Mouse (Mus musculus): ENCODE data around the gene Tshz2.
A peak's percentile ranks its signal among the peaks of the same experiment; 100 is the strongest.

The Tshz2 gene

DNA sequence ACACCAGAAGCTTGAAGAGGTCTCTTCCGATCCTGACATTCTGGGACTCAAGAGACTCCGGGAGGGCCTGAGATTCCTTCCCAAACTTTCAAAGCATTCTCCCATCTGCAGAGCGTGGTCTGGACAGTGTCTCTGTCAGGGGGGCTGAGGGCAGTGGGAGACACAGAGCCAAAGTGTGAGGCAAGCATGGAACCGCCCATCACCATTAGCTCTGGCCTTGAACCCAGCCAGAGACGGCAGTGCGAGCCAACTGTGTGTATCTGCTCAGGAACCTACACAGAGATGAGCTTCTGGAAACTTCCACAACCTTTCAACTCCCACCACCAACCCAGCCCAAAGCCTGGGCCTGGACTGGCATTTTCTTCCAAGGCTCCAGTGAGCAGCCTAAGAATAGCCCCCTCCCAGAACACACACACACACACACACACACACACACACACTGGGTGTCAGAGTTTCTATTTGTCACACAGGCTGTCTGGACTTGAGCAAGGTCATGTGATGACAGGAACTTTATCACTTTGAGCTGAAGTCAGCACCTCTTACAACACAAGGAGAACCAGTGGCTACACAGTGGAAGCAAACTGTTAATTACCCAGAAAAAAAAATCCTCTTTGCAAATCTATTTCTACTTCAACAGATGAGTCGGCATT lies 67.2 kb downstream of the Tshz2 start:
- no peak for DNase-seq (ENCODE audit: low read depth)

DNA sequence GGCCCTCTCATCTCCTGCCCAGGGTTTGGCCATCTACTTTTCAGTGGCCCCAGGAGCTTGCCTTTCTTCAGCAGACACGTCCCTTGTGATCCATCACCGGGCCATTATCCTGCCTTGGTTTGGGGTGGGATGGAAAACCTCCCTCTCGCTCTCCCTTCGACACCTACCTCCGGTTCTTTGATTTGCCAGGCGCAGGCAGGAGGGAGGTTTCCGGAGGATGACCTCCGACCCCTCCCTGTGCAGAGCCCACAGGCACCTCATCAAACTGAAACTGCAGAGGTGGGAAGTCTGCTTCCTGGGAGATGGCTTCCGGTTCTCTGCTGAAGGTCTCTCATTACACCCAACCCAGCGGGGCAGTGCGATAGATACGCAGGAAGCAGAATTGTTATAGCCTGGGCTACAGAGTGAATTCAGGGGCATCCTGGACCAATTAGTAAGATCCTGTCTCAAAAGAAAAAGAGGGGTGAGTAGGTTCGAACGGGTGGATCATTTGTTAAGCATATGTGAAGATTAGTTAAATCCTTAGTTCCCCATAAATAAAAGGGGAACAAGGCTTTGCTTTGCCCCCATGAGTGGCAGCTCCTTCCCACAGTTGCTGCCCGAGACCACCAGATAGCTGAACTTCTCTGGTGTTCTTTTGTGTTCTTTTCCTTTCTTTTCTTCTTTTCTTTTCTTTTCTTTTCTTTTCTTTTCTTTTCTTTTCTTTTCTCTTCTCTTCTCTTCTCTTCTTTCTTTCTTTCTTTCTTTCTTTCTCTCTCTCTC lies 70.1 kb downstream of the Tshz2 start:
- no peak for DNase-seq (ENCODE audit: low read depth)

DNA sequence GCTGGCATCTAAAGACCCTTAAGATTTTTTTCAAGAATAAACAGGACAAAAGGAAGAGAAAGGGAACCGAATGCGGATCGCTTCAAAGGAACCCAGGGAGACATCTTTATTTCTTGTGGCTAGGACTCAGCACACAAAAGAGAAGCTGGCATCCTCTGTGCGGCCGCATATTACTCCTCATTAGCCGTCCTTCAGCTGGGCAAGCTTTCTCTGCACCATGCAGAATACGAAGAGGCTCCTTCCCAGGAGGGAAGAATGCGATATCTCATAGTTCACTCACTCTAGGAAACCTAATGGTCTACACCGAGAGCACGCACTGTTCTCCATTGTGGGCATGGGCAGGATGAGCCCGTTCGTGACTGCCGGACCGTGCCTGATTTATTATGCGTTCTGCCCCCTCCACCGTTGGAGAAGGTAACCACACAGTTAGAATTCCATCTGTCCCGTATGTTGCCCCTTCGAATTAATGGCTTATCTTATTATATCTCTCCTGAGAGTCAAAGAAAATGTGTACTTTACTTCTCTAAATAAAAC lies 89.0 kb downstream of the Tshz2 start:
- DNase-seq (ENCODE audit: low read depth) = no peak

DNA sequence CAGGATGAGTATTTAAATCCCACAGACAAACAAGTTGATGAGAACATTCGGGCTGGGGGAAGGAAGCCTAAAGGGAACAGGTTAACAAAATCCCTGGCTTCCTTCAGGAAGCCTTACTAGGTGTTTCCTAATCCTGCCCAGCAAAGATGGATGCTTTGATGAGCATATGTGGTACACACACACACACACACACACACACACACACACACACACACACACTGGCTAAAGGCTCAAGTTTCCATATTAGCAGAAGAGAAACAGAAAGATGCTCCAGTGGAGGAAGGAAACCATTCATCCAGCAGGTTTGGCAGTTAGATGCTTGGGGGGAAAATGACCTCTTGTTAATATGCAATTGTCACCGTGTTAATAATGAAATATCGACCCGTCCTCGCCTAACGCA lies 89.5 kb downstream of the Tshz2 start:
- no peak for DNase-seq (ENCODE audit: low read depth)

DNA sequence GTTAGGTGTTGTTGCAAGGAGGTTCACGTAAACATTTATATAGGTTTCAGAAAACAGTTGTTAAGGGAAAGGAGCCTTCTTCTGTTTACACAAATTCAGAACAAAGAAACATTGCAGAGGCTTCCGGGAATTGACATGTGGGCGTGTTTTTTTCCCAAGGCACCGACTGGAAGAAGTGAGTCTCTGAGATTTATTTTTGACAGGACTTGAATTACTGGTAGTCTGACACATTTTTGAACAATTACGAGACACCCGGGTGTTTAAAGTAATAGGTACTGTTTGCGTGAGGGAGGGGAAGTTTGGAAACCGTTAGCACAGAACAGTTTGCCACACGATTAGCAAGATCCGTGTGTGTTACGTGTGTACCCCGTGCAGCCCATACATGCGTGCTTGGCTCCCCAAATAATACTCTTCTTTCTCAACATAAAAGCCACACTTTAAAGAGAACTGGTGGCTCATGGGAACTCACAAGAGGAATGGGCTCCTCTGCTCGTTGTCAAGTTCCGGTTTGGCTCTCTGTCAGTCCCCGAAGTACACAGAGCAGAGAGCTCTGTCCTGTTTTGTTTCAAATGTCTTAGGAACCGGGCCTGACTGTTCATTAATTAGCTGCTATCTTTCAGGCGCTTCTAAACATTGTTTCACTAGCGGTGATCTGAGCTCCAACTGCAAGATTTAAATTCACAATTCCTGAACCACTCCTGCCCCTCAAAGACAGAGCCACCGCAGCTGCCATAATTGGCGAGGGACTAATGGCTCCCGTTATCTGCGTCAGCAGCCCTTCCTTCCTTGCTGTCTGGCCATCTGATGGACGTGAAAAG lies 91.0 kb downstream of the Tshz2 start:
- DNase-seq (ENCODE audit: low read depth) = no peak

DNA sequence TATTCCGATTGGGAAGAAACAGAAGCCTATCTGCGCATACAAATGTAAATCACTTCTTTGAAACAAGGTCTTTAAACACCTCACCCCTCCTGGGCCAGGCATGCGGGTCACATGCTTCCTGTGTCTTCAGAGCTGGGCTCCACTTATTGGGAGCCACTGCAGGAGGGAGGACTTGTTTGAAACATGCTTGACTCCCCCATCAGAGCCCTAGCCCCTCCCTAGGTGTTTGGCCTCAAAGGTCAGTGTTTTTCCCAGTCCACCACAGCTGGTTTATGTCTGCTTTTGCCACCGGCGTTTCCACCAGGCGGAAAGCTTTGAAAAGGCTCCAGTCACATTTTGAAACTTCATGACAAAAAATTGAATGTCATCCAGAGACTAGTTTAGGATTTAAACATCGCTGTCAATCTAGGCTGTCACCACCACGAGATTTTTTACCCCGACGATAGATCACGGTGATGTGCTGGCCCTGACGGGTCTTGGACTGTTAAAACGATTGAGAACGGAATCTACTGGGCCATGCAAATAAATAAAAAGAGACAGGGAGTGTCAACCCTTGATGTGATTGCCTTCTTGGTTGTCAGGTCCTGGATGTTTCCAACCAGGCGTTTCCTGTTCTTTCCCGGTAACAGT lies 96.0 kb downstream of the Tshz2 start:
- DNase-seq (ENCODE audit: low read depth) = no peak

DNA sequence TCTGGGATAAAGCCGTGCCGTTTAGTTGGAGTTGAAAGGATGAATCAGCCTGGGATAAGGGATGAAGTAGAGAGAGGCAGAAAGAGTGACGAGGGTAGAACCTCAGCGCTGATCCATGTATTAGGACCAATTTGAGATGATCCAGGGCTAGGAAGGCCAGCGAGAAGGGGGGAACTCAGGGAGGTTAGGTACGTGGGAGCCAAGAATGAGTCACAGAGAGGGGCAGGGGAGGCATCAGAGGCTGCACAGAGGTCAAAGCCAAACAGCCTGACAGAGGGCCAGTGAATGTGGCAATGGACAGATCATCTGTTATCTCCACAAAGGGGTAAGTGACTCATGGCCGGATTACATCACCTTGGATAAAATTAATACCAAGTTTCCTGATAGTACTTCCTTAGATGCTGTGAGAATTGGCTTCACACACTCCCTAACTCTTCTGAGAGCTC lies 97.8 kb downstream of the Tshz2 start:
- DNase-seq (ENCODE audit: low read depth) = no peak

DNA sequence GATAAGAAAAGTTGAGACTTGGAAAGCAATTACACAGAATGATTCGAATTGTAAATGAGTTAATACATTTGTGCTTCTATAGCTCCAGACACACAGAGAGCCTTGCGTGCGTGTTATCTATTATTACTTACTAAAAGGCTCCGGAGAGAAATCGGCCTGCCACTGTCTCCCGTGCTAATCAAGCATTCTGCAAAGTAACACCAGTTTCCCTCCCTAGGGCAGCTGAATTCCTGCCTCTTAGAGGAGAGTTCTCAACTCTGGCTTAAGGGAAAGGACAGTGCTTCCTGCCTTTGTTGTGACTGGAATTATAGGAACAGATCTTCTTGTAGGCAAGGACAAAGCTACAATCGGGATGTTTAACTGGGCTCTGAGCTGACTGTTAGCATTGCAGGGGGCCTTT lies 101.2 kb downstream of the Tshz2 start:
- no peak for DNase-seq (ENCODE audit: low read depth)

DNA sequence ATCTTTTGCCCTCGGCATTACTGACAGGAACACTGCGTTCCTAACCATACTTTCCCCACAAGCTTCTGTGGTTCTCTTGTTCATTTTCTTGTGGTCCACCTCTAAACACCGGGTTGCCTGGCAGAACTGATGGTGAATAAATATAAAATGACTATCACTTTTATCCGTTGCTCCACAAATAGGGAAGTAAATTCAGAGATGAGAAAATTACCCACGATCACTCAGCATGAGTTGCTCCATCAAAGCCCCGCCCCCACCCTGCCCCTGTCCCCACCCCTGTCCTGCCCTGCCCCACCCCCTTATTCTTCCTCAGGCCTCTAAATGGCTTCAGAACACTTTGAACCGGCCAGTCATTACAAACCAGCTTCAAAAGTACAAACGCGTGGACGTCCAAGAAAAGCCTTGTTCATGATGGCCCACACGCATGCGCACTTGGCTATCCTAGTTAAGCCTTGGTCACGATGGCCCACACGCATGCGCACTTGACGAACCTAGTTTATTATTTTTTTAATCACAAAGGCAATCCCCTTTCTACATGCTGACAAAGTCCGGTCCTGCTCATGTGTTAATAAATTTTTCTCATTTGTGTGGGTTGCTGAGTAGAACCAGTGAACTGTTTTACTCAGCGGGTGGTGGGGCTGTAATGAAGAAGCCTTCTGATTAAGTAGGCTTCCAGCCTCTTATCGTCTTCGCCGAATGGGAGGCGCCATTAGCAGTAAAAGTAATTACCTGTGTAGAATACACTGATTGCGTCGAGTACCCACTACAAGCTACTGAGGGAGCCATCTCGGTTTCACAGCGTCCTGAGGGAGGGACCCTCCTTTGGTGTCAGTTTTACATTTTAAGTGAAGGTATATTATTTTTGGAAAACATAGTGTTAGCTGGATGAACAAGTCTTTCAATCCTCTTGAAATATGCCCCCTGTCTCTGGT lies 102.9 kb downstream of the Tshz2 start:
- no peak for DNase-seq (ENCODE audit: low read depth)

DNA sequence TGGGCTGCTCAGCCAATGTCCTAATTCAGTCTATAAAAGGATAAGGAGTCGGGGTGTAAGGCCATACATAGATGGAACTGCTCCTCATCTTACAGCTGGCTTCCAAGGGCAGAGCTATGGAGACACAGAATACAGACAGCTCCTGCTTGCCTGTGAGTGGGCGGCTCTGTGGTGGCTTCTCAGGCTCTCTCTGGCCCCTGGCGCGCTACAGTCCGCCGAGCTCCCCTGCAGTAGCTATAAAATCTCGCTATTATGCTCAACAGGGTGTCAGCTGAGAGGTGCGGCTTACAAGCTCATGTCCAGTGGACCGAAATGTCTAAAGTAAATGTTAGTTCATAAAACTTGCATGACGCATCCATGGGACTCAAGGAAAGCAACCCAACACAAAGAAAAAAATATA lies 108.2 kb downstream of the Tshz2 start:
- DNase-seq (ENCODE audit: low read depth) = no peak

DNA sequence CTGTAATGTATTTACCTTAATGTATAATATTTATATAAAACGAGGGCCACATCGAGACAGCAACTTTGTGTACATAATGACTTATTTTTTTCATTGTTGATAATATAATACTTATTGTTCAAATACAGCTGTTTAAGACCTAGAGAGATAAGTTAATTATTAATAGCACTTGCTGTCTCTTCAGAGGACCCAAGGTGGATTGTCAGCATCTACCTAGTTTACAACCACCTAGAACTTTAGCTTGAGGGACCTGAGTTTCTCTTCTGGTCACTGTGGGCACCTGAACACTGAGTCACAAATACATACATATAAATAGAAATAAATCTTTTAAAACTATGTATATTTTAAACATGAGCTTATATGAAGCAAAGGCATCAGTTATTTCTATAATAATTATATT lies 110.0 kb downstream of the Tshz2 start:
- DNase-seq (ENCODE audit: low read depth) = no peak

DNA sequence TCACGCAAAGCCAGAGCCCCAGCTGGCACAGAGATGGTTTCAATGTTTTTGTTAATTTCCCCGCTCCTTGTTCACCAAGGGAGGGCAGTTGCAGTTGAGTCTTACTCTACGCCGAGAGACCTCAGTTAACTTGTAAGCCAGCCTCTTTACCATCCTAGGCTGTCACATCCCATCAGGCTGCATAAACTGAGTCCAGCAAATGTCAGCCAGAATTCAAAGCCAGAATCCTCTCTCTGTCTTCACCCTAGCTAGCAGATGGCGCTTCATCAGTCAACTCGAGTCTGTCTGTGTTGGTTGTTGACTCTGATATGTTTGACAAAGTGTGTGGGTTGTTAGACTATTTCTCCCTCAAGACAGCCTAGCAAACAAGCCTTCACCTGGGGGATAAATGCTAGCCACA lies 110.5 kb downstream of the Tshz2 start:
- no peak for DNase-seq (ENCODE audit: low read depth)

DNA sequence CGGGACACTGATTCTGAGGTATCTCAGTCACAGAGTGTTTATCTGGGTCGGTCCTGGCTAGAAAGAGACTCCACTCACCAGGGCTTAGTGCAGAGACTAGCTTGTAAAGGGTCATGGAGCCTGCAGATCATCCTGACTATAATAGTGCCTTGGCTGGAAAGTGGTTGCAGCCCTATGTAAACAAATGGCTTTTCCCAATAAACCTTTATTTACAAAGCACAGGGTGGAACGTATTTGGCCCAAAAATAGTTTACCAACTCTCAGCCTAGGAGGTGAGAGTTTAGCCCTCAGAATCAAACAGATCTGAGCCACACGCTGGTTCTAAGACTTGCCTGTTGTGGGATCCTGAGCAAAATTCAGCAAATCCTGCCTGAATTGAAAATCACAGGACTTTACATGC lies 111.1 kb downstream of the Tshz2 start:
- DNase-seq (ENCODE audit: low read depth) = no peak

DNA sequence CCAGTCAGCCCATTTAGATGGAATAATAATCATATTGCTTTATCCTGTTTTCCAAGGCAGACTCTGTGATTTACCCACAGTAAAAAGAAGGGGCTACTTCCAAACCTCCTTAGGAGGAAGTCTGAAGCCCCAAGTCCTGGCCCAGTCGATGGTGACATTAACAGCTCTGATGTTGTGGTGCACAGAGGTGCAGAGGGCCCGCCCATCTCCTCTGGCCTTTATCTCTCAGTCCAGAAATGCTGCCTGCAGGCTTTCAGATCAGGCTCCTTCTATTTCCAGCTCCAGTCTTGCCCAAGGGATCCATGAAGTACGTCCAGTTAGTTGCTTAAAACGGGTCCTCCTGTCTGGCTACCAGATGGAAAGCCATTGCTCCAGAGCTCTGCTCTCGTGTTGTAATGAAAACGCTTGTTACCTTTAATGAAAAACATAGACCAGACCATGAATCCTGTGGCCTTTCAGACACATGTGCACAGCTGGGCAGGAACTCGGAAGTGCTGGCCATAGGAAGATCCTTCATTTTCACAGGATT lies 114.4 kb downstream of the Tshz2 start:
- no peak for DNase-seq (ENCODE audit: low read depth)

DNA sequence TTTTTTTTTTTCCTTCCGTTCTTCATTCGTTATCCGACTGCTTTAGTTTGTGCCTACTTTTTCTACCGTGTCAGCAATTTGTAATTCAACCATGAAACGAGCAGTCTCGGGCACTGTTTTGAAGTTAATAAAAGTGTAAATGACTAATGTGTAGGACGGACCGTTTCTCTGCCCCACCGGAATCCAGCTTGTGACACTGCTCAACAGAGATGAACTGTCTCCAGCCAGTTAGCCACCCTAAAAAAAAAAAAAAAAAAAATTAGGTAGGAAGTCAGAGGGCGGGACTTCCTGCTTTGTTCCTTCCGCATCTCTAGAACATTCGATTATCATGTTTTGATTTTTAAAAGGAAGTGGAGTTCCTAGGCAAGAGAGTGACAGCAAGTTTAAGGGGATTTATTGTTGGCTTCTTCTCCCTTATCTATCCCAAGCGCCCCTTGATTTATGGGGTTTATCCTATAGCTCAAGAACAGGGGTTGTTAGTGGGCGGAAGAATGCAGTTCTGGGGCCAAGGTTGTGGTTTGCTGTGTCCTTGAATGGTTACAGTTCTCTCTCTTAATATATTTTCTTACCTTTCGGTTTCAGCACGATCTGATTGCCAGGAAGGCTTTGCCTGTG lies 116.6 kb downstream of the Tshz2 start:
- DNase-seq (ENCODE audit: low read depth) = peak; percentile 5

DNA sequence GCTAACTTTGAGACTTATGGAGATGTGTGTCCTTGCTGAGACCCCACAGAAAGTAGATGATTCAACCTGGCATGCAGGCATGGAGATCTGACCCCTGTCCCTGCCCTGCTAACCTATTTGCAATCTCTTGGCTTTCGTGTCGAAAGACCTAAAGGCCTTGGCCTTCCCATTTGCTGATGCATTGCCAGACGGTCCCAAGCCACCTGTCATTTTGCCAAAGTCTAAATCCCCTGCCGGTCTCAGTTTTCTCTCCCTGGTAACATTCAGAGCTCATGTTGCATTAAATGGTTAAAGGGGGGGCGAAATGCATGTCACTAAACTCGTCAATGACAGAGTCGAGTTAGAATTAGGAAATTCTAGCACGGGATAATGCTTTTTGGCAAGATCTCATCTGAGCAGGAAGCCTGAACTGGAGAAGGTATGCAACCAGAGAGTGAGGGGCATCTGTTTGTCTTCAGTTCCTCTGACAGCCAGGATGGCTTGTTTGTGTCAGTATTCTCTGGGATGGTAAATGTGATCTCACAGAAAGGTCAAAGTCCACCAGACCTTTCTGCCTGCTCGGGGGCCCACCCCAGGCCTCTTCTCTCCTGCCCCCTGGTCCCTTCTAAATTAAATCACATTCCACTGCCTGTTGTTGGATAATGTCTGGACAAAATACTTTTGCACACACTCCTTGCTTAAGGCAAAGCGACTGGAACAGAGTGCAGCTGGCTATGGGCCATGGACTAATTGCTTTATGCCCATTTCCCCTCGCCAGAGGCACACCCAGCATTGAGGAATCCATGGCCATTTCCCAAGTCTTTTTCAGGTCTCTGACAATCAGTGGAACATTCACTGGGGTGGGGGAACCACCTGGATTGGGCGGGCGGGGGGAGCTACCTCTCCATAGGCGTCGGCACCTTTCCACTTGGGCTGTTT lies 118.0 kb downstream of the Tshz2 start:
- DNase-seq (ENCODE audit: low read depth) = no peak

DNA sequence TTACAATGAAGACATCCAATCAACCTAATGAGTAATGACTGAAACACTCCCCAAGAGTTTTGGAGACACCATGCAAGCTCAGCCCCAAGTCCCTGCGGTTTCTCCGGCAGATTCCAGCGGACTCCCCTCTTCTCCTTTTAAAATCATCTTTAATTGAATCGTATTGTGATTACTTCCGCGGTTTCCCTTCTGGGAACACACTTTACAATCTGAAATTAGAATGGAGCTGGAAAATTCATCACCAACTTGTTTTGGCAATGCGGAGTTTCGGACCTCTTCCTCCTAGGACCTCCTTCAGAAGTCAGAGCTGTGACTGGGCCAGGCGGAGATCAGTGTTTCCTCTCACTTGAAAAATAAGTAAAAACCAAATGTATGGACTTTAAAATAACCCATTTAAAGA lies 119.3 kb downstream of the Tshz2 start:
- no peak for DNase-seq (ENCODE audit: low read depth)

DNA sequence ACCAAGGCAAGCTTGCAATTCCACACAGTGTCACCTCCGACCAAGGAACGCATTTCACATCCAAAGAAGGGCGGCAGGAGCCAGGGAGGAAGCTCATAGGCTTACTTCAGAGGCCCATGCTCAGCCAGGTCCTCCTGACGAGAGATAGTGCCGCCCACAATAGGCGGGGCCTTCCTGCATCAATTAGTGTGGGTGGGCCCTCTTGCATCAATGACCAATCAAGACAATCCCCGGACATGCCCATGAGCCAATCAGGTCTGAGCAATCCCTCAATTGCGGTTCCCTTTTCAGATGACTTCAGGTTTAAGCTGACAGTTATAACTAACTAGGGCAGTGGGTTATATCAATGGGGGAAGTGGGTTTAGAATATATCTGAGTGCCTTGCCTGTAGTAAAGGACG lies 120.6 kb downstream of the Tshz2 start:
- DNase-seq (ENCODE audit: low read depth) = no peak

DNA sequence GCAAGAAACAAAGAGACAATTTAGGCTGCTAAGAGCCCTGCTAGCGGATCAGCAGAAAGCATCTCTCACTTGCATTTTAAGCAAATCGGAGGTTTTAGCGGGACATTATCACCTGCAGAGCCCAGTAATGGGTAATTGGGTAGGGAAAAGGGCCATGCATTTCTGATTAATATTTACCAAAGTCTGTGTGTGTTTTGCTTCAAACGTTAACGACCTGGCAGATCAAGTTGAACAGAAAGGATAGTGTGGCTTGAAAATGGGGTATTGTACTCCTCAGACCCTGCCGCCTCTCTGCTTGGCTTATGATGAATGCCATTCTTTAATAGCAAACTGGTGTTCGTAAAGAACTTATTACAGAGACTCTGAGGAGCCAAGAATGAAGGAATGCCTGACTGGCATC lies 122.3 kb downstream of the Tshz2 start:
- no peak for DNase-seq (ENCODE audit: low read depth)

All from NIH3T3 (cell line).